Mouse (Mus musculus) thymus, postnatal 4 days (tissue): ENCODE measurements around the gene March7.

Experiments used
- DNase-seq: peaks from one replicate; pipeline ENCODE4 v3.0.0; 2021

The March7 gene

DNA sequence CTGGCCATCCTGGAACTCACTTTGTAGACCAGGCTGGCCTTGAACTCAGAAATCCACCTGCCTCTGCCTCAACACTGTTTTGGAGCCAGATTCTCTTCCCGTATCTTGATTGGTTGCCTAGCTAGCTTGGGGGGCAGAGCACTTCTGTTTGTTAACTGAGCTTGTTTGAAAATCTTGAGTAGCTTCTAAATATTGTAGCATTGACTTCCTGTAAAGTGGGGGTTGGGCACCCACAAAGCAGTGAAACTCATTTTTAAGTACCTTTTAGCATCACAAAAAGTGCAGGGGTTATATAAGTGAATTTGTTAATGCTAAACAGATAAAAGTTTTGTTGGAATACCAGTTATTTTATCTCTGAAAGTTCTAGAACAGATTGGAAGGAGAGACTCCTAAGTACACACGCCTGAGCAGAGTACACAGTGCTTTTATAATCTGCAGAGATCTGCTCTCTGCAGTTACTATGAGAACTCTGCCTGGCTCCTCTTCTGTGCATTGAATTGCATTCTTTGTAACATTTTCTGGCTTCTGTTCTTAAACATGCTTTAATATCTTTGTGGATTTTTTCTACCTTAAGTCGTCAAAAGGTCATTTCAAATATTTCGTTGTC, 7.0 kb downstream of the March7 start:
- no peak for DNase-seq

DNA sequence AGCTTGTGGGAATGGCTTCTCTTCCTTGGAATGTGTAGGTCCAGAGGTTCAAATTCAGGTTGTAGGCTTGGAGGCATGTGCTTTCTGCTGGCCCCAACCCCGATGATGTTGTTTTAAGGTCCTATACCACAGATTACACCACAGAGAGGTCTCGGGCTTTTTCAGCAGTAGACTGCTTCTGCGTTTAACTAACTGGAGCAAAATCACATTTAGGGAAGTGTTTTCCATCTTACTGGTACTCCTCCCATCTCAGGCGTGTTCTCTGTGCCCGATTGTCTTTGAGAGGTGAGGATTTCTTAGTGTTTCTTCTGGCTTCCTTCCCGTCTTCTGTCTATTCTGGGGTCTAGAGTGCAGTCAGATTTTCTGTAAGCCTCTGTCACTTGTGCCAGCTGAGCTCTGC, 7.9 kb downstream of the March7 start:
- DNase-seq = no peak

GRCm38 (mm10) chr2:60221236-60221635, 11.5 kb downstream of the March7 start:
- no peak for DNase-seq

DNA sequence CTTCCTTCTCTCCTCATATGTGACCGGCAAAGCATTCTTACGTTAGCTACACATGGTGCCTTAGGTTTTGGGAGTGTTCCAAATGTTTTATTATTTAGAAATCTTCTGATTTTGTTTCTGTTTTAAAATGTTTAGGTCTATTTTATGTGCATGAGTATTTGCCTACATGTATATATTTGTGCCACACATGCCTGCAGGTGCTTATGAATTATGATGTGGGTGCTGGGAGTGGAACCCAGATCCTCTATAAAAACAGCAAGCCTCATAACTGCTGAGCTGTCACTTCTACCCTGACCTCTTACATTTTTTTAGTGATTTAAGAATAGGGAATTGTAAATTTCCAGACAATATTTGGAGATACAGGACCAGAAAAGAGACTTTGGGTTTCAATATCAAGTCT, 12.3 kb downstream of the March7 start:
- no peak for DNase-seq

- no peak for DNase-seq
These were observed 13.8 kb downstream of the March7 start for GRCm38 (mm10) chr2:60223489-60223888.

DNA sequence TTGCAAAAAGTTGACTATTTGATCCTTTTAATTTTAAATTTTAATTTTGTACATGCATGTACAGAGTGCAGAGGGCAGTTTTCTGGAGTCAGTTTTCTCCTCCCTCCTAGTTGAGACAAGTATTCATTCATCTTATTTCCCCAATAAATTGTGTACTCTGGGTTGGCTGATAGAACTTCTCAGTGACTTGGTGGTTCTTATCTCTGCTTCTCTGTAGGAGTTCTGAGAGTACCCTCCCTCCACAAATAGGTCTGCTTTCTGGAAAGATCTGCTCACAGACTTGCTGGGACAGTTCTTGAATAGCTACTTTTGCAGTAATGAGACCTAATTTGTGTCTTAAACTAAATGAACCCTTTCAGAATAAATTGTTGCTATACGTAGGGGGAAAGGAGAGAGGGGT, 18.8 kb downstream of the March7 start:
- DNase-seq = no peak

DNA sequence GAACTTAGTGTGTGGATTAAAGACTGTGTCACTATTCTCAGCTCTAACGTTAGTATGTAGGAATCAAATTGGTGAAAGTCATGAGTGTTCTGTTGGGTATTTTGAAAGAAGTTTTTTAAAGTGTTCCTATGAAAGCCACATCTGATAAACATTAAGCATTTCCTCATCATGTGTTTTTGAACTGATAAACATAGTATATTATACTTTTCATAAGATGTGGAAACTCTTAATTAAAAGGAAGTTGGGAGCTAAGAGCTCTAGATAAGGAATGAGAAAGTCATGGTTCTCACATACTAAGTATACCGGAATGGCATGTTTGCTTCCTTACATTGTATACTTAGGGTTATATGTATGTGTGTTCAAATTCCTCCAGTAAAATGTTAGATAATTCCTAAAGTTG, 20.7 kb downstream of the March7 start:
- DNase-seq = no peak

DNA sequence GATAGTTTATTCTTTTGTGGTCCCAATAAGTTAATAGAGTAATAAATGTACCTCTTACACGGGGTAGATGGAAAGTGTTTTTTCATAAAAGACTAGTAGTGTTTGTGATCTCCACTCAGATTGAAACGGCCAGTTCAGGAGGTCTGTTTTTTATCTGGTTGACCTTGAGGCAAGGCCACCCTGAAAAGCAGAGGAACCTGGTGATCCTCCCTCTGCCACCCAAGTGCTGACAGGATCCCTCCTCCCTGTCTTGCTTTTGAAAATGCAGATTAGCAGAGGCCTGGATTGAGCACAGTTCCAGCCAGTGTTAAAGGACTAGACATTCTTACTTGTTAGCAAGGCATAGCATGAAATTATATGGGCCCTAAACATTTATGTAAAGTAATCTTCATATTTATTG, 23.5 kb downstream of the March7 start:
- no peak for DNase-seq

- DNase-seq = no peak
These were observed 24.8 kb downstream of the March7 start for GRCm38 (mm10) chr2:60234506-60234905.

GRCm38 (mm10) chr2:60252782-60253181, 43.1 kb downstream of the March7 start:
- DNase-seq = no peak

- no peak for DNase-seq
These were observed 43.8 kb downstream of the March7 start for GRCm38 (mm10) chr2:60253506-60253905.

- no peak for DNase-seq
These were observed 47.1 kb downstream of the March7 start for GRCm38 (mm10) chr2:60256751-60257150.

DNA sequence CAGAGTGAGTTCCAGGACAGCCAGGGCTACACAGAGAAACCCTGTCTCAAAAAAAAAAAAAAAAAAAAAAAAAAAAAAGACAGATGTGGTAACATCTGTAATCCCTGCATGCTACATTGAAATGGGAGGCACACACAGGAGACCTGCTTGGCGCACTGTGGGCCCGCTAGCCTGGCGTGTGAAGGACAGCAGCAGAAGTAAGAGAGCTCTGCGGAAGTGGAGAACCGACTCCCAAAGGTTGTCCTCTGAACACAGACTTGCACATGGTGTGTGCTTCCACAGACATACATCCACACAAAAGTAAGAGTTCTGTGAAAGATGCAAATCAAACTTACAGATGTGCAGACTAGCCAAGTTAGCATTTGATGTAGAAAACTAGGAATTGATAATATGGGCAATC, 49.5 kb downstream of the March7 start:
- DNase-seq = no peak

DNA sequence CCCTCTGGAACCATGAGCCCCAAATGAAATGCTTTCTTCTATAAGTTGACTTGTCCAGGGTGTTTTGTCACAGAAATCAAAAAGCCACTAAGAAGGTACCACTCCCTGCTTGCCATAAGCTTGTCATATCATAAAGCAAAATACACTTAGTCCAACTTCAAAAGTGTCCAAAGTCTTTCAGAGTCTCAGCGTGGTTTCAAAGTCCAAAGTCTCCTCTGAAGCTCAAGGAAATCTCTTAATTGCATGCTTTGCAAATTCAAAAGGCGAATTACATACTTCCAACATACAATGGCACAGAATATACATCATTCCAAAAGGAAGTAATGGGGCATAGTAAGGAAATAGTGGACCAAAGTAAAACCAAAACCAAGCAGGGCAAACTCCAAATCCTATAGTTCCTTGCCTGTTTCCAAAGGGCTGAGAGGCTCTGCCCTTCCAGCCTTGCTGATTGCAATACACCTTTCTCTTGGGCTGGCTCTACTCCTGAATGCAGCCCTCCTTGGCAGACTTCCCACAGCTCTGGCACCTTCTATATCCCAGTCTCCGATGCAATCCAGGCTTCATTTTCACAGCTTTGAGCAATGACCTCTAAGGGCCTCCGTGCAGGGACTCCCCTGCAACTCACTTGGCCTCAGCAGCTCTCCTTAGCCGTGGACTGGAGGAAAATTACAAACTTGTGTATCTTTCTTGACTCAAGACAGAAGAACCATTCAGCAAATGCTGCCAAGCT, 51.1 kb downstream of the March7 start:
- no peak for DNase-seq

- no peak for DNase-seq
These were observed 57.9 kb downstream of the March7 start for GRCm38 (mm10) chr2:60267567-60267966.

DNA sequence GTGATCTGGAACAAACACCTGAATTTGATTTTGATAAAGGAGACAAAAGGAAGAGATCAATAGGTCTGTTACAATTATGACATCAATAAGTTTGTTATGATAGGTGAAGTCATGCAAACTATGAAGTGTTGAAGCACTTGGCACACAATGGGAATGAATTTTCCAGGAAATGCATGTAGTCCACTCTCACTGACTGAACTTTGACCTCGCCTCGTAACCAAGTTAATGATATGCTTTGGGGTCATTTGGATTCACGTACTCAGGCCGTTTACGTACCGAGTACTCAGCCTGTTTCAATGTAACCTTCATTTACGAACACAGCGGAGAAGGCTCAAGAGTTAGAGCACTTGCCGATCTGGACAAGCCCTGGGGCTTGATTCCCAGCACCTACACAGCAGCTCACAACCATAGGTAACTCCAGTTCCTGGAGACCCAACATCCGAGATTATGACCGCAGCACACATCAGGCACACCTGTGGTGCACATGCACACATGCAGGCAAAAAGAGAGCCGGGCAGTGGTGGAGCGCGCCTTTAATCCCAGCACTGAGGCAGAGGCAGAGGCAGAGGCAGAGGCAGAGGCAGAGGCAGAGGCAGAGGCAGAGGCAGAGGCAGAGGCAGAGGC, 60.3 kb downstream of the March7 start:
- no peak for DNase-seq

GRCm38 (mm10) chr2:60278627-60279026, 68.9 kb downstream of the March7 start:
- no peak for DNase-seq

- no peak for DNase-seq
These were observed 72.9 kb downstream of the March7 start for GRCm38 (mm10) chr2:60282625-60283024.

DNA sequence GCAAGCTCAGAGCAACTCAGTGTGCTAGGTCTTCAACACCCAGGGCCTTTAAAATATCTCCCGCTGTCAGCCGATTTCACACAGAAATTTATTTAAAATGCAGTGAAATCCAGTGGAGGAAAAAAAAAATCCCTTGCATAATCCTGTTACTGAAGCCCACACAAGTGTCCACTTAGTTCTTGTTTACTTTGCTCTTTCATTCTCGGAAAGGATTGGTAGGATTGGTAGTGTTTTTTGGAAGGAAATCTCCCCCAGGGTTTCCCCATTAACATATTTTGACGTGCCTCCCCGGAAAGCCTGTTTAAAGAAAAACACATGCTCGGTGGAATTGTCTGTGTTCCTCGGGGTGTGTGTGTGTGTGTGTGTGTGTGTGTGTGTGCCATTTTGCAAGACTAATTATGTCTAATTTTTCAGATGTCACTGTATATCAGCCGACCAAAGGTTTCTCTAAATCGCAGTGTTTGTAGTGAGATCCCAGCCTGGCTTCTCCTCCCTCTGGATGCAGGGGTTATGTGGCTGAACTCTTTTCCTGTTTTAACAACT, 73.6 kb downstream of the March7 start:
- no peak for DNase-seq

- peak; percentile 79 for DNase-seq
These were observed 74.2 kb downstream of the March7 start for GRCm38 (mm10) chr2:60283751-60284466.

- DNase-seq = no peak
These were observed 74.8 kb downstream of the March7 start, which contains the start of gene Cd302 for GRCm38 (mm10) chr2:60284467-60284821. Gene Cd302 (minus strand): TSS chr2:60284488.

GRCm38 (mm10) chr2:60285107-60285617, 75.5 kb downstream of the March7 start:
- DNase-seq = no peak

DNA sequence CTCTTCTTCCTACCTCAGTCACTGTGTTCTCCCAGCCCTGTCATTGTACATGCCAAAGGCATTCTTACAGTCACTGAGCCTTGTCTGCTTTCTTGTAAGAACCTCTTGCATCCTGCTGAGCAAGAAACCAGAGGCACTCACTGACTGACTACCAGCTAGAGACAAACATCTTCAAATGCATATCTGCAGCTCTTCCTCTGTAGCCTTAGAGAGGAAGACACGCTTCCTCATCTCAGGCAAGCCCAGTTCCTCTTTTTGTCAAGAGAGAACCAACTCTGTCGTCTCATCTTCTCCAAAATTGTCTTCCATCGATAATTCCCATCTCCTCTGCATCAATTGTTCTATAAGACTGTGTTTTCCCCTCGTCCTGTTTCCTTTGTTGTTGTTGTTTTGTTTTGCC, 78.9 kb downstream of the March7 start:
- no peak for DNase-seq
